Mouse (Mus musculus): ENCODE measurements around the gene Plekhg5.
A peak's percentile ranks its signal among the peaks of the same experiment; 100 is the strongest.

- TF ChIP-seq CTCF (IDR thresholded peaks at IDR 0.05) (peak; percentile 64), EP300 (IDR thresholded peaks at IDR 0.05; ENCODE audit: insufficient read depth, low read depth, low read length) (no peak)
These were observed 58.7 kb downstream of the Plekhg5 start for GRCm38 (mm10) chr4:152130771-152131653.
